Mouse (Mus musculus) neural tube, embryonic 14.5 days (tissue): Measurements from ENCODE around the gene Zbp1. TPM values are rescaled to one million over a fixed set of nuclear protein-coding genes. Genes with fewer than 3 reads are reported as not detected.

Source experiments
- ATAC-seq: fragments of 200-750 bp; cut with Nextera tagmentation; 2 replicates; pipeline ENCODE4 v1.8.0; 2017; ENCODE audit warnings: low read depth, mild to moderate bottlenecking, moderate TSS enrichment, moderate library complexity
- H3K27ac ChIP-seq: fragments of 300-500 bp; sonication (generic); 2 replicates; pipeline ENCODE4 v1.5.1; 2014; ENCODE audit warnings: low read depth, mild to moderate bottlenecking, control low read depth, low read length, moderate library complexity, mixed read lengths
- H3K27me3 ChIP-seq: fragments of 300-500 bp; sonication (generic); 2 replicates; pipeline ENCODE4 v1.6.1; 2014; ENCODE audit warnings: low read length; ENCODE audit not compliant: control insufficient read depth, insufficient read depth
- H3K36me3 ChIP-seq: fragments of 300-500 bp; sonication (generic); 2 replicates; pipeline ENCODE4 v1.6.1; 2014; ENCODE audit warnings: low read length, mixed read lengths; ENCODE audit not compliant: control insufficient read depth, insufficient read depth
- H3K4me1 ChIP-seq: fragments of 300-500 bp; sonication (generic); 2 replicates; pipeline ENCODE4 v1.6.1; 2014; ENCODE audit warnings: low read length; ENCODE audit not compliant: control insufficient read depth, insufficient read depth
- H3K4me2 ChIP-seq: fragments of 300-500 bp; sonication (generic); 2 replicates; pipeline ENCODE4 v1.6.1; 2014; ENCODE audit warnings: mild to moderate bottlenecking, low read depth, low read length, control low read depth
- H3K4me3 ChIP-seq: fragments of 300-500 bp; sonication (generic); 2 replicates; pipeline ENCODE4 v1.5.1; 2014; ENCODE audit warnings: low read depth, low read length, control low read depth, mixed read lengths
- H3K9ac ChIP-seq: fragments of 300-500 bp; sonication (generic); replicated peaks from 2 replicates; pipeline ENCODE4 v1.6.1; 2014; ENCODE audit warnings: low read depth, mild to moderate bottlenecking, control low read depth, low read length, mixed read lengths
- H3K9me3 ChIP-seq: fragments of 300-500 bp; sonication (generic); 2 replicates; pipeline ENCODE4 v1.6.1; 2016; ENCODE audit warnings: low read length; ENCODE audit not compliant: control insufficient read depth
- WGBS: fragments of 180-500 bp; shearing (Covaris S2); extraction: QIAGEN DNeasy Blood & Tissue Kit; methylation state at CpG from one replicate; pipeline ENCODE4 v1.1.7; 2014; 5-methylcytosine and 5-hydroxymethylcytosine counted together
- polyA plus RNA-seq: library from polyadenylated mRNA; unstranded; fragments of >200 nt; fragmentation: Nextera tagmentation; extraction: Ambion mirVana; gene quantifications from 2 replicates; pipeline ENCODE4 v1.2.1, GENCODE M21; 2014

Zbp1 gene
- polyA plus RNA-seq, 1 experiment from 2014 or later: 0.12 TPM

GRCm38 (mm10) chr2:173248822-173249221, 30.1 kb upstream of the Zbp1 start:
- Histone ChIP-seq H3K36me3 (no peaks in the 10 kb centered on the region), H3K4me3 (no peak overlapping the region), H3K27me3 (no peaks in the 10 kb centered on the region), H3K27ac (no peak overlapping the region), H3K9ac (no peak overlapping the region), H3K4me1 (peaks cover 42% of the 10 kb centered on the region), H3K4me2 (no peak overlapping the region), H3K9me3 (no peaks in the 10 kb centered on the region)
- no peak for ATAC-seq
- 66% methylated on average over 7 of the region's 7 CpGs for WGBS

- Histone ChIP-seq H3K27ac (no peak overlapping the region), H3K4me1 (peaks cover 42% of the 10 kb centered on the region)
Measured at GRCm38 (mm10) chr2:173247911-173248310, 29.2 kb upstream of the Zbp1 start.

DNA sequence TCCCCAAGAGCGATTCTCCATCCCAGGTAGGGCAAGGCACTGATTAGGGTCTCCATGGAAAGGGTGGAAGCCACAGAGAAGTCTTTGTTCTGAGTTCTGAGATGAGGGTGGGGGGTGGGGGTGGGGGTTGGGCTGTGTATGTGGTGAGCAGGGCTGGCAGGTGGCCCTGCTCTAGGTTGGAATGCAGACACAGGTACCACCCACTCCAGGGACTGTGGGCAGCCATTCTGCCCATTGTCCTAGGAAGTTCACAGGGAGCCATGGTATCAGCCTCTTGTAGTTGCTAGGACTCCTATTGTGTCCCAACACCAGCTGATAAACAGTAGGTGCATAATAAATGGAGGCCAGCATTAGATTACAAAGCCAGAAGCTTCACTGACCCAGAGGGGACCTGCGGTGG, 28.5 kb upstream of the Zbp1 start:
- Histone ChIP-seq H3K36me3 (no peaks in the 10 kb centered on the region), H3K4me1 (peaks cover 41% of the 10 kb centered on the region), H3K9ac (no peak overlapping the region), H3K4me2 (no peak overlapping the region), H3K27ac (no peak overlapping the region), H3K9me3 (no peaks in the 10 kb centered on the region), H3K27me3 (no peaks in the 10 kb centered on the region), H3K4me3 (no peak overlapping the region)
- 23% methylated on average over 2 of the region's 2 CpGs for WGBS
- ATAC-seq: no peak

More at GRCm38 (mm10) chr2:173247911-173248310, 29.2 kb upstream of the Zbp1 start:
- Histone ChIP-seq H3K27me3 (no peaks in the 10 kb centered on the region), H3K4me3 (no peak overlapping the region), H3K36me3 (no peaks in the 10 kb centered on the region), H3K9me3 (no peaks in the 10 kb centered on the region), H3K9ac (no peak overlapping the region), H3K4me2 (no peak overlapping the region)
- no peak for ATAC-seq
- whole genome bisulfite sequencing: 52% methylated on average over 2 of the region's 2 CpGs

GRCm38 (mm10) chr2:173246688-173247087, 28.0 kb upstream of the Zbp1 start:
- no peak for ATAC-seq
- peaks cover 36% of the 10 kb centered on the region for H3K4me1 ChIP-seq

GRCm38 (mm10) chr2:173245258-173245657, 26.5 kb upstream of the Zbp1 start:
- no peaks in the 10 kb centered on the region for H3K36me3 ChIP-seq
- H3K27ac ChIP-seq: no peak overlapping the region
- H3K9me3 ChIP-seq: no peaks in the 10 kb centered on the region
- WGBS: 85% methylated on average over 20 of the region's 20 CpGs
- ATAC-seq: no peak
- H3K9ac ChIP-seq: no peak overlapping the region
- no peak overlapping the region for H3K4me3 ChIP-seq
- H3K27me3 ChIP-seq: no peaks in the 10 kb centered on the region
- H3K4me2 ChIP-seq: no peak overlapping the region
- H3K4me1 ChIP-seq: peaks cover 34% of the 10 kb centered on the region

More at GRCm38 (mm10) chr2:173246688-173247087, 28.0 kb upstream of the Zbp1 start:
- H3K27me3 ChIP-seq: no peaks in the 10 kb centered on the region
- H3K9ac ChIP-seq: no peak overlapping the region
- H3K27ac ChIP-seq: no peak overlapping the region
- 84% methylated on average over 8 of the region's 8 CpGs for WGBS
- H3K4me3 ChIP-seq: no peak overlapping the region
- no peak overlapping the region for H3K4me2 ChIP-seq
- H3K36me3 ChIP-seq: no peaks in the 10 kb centered on the region
- no peaks in the 10 kb centered on the region for H3K9me3 ChIP-seq

DNA sequence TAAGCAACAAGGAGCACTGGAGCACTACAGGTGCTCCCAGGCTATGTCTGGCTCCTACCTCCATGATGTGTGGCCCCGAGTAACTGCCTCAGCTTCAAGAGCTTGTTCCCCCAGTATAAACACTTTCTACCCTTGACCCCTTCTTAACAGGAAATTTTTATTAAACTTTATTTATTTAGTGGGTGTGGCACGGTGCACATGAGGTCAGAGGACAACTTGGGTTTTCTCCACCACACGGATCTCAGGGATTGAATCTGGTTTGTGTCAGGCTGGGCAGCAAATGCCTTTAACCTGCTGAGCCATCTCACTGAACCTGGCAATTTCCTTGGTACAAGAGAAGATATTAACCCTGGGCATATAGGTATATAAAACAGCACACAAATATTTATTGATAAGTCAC, 25.4 kb upstream of the Zbp1 start:
- WGBS: 80% methylated on average over 3 of the region's 3 CpGs
- no peak for ATAC-seq
- H3K4me2 ChIP-seq: no peak overlapping the region
- no peaks in the 10 kb centered on the region for H3K9me3 ChIP-seq
- no peak overlapping the region for H3K4me3 ChIP-seq
- H3K4me1 ChIP-seq: peaks cover 31% of the 10 kb centered on the region
- H3K36me3 ChIP-seq: no peaks in the 10 kb centered on the region
- no peak overlapping the region for H3K9ac ChIP-seq
- no peak overlapping the region for H3K27ac ChIP-seq
- no peaks in the 10 kb centered on the region for H3K27me3 ChIP-seq

DNA sequence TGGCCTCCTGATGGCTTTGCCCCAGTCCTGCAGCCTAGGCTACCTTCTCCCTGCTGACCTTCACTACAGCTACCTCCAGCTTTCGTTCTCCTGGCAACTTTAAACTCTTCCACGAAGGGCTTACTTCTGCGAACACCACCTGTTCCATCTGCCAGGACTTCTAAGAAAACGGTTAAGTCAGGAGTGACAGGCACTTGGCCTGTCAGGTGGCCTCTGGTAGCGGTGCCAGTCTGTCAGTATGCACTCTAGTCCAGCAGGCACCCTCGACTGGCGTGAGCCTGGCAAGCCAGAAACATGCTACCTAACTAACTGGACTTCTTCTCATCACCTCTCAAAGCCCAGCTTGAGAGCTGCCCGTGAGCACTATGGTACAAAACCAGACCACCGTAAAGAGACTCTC, 24.9 kb upstream of the Zbp1 start:
- WGBS: 67% methylated on average over 9 of the region's 9 CpGs
- Histone ChIP-seq H3K4me1 (peaks cover 35% of the 10 kb centered on the region), H3K9me3 (no peaks in the 10 kb centered on the region), H3K27ac (no peak overlapping the region), H3K27me3 (no peaks in the 10 kb centered on the region), H3K4me2 (no peak overlapping the region), H3K9ac (no peak overlapping the region), H3K36me3 (no peaks in the 10 kb centered on the region), H3K4me3 (no peak overlapping the region)
- ATAC-seq: no peak

- Histone ChIP-seq H3K9ac (no peak overlapping the region), H3K4me1 (peaks cover 38% of the 10 kb centered on the region), H3K4me2 (no peak overlapping the region), H3K27me3 (no peaks in the 10 kb centered on the region), H3K27ac (no peak overlapping the region), H3K36me3 (no peaks in the 10 kb centered on the region), H3K4me3 (no peak overlapping the region), H3K9me3 (no peaks in the 10 kb centered on the region)
- WGBS: 9% methylated on average over 12 of the region's 12 CpGs
- ATAC-seq: peak; percentile 58
Measured at GRCm38 (mm10) chr2:173242874-173243273, 24.2 kb upstream of the Zbp1 start.

- ATAC-seq: no peak
- Histone ChIP-seq H3K27me3 (no peaks in the 10 kb centered on the region), H3K9me3 (no peaks in the 10 kb centered on the region), H3K4me1 (peaks cover 46% of the 10 kb centered on the region), H3K9ac (no peak overlapping the region), H3K27ac (no peak overlapping the region), H3K36me3 (no peaks in the 10 kb centered on the region), H3K4me3 (no peak overlapping the region), H3K4me2 (no peak overlapping the region)
- WGBS: 23% methylated on average over 9 of the region's 9 CpGs
Measured at GRCm38 (mm10) chr2:173240738-173241137, 22.0 kb upstream of the Zbp1 start.

- 8% methylated on average over 13 of the region's 14 CpGs for WGBS
- Histone ChIP-seq H3K27me3 (no peaks in the 10 kb centered on the region), H3K27ac (no peak overlapping the region), H3K9ac (no peak overlapping the region), H3K36me3 (no peaks in the 10 kb centered on the region), H3K4me2 (no peak overlapping the region), H3K4me1 (peaks cover 45% of the 10 kb centered on the region), H3K9me3 (no peaks in the 10 kb centered on the region), H3K4me3 (no peak overlapping the region)
- ATAC-seq: no peak
Measured at GRCm38 (mm10) chr2:173238522-173238921, 19.8 kb upstream of the Zbp1 start.
